Mouse (Mus musculus): ENCODE measurements at regions not wholly inside any gene's neighbourhood (a gene's known extent, or its start where the extent isn't known, plus 50 kb on each side); places are given as distances from the start of the nearest gene placed in this dataset.

- H3K4me3 ChIP-seq (ENCODE audit: low read depth, low read length), result no peak overlapping the region
- H3K4me1 ChIP-seq (ENCODE audit: control insufficient read depth, insufficient read depth, low read length), result no peaks in the 10 kb centered on the region
- no peak overlapping the region for H3K27ac ChIP-seq (ENCODE audit: low read length)
- no peak for ATAC-seq
- no peaks in the 10 kb centered on the region for H3K36me3 ChIP-seq (ENCODE audit: control insufficient read depth, insufficient read depth, low read length)
- WGBS, result 85% methylated on average over 7 of the region's 7 CpGs
- no peak overlapping the region for H3K9ac ChIP-seq (ENCODE audit: low read depth, low read length)
- H3K27me3 ChIP-seq (ENCODE audit: control insufficient read depth, insufficient read depth, low read depth, low read length), result no peaks in the 10 kb centered on the region
- H3K4me2 ChIP-seq (ENCODE audit: low read length), result no peak overlapping the region
- no peaks in the 10 kb centered on the region; the same call in 1 of the 2 replicates for H3K9me3 ChIP-seq (replicated peaks; ENCODE audit: control insufficient read depth, low read length, poor library complexity, severe bottlenecking)
These were observed 277.1 kb downstream of the Lrig3 start for GRCm38 (mm10) chr10:126243051-126243450.

DNA sequence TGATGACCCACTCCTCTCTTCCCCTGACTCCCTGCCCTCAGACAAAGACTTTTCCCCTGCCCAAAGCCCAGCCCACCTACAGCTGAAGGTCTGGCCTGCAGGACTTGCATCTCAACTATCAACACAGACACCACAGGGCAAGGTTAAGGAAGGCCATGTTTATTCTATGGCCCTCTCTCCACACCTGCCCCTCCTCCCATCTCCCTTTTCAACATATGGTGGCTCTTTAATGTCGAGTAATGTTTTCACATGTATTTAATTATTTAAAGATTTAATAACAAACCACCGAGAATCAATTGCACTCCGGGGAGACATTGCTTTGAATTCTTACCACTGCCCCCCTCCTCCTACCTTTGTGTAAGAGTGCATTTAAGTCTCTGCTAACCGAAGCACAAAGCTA is 273.6 kb downstream of the Lrig3 start:
- Histone ChIP-seq H3K4me1 (ENCODE audit: control insufficient read depth, insufficient read depth, low read length) (no peaks in the 10 kb centered on the region), H3K27me3 (ENCODE audit: control insufficient read depth, insufficient read depth, low read depth, low read length) (no peaks in the 10 kb centered on the region), H3K9ac (ENCODE audit: low read depth, low read length) (no peak overlapping the region), H3K4me2 (ENCODE audit: low read length) (no peak overlapping the region), H3K36me3 (ENCODE audit: control insufficient read depth, insufficient read depth, low read length) (no peaks in the 10 kb centered on the region), H3K9me3 (replicated peaks; ENCODE audit: control insufficient read depth, low read length, poor library complexity, severe bottlenecking) (no peaks in the 10 kb centered on the region), H3K4me3 (ENCODE audit: low read depth, low read length) (no peak overlapping the region), H3K27ac (ENCODE audit: low read length) (no peak overlapping the region)
- no peak for ATAC-seq
- 42% methylated on average over 4 of the region's 4 CpGs for WGBS

Small RNA genes lying in the stretch of these regions (microRNA-seq; reads per million reads assigned to microRNA genes)
- gene Mir378d, result 4.3 reads per million, percentile 21 among the genes with 10 or more reads in this experiment
